Mouse (Mus musculus) heart, adult 9 months (tissue): ENCODE measurements at regions not wholly inside any gene's neighbourhood (a gene's known extent, or its start where the extent isn't known, plus 50 kb on each side); places are given as distances from the start of the nearest gene placed in this dataset.

ENCODE experiments used
- DNase-seq, 2 experiments: peaks; one replicate each; pipeline ENCODE4 v3.0.0; 2022; ENCODE audit warnings: low spot score in 2 of 2

GRCm38 (mm10) chr7:142835319-142835718 is 92.1 kb upstream of the Ins2 start:
- no peak for DNase-seq

- DNase-seq = no peak
Measured at GRCm38 (mm10) chr7:142830969-142831673, 87.9 kb upstream of the Ins2 start.

- no peak for DNase-seq
Measured at GRCm38 (mm10) chr7:142810711-142811110, 67.5 kb upstream of the Ins2 start.

DNA sequence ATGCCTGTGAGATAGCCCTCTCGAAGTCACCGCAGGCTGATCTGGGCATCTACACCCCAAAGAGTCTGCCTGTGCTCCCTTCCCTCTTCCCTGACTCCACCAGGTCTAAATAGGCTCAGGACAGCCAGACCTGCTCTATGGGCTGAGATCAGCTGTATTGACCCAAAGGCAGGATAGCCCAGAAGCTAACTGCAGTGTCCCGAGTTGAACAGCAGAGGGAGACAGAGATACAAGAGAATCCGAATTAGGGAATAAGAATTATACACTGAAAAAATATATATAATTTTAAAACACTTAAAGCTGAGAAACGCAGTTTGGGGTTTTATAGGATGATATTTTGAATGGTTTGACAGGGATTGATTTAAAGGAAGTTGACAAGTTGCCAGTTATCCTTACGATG is 56.2 kb upstream of the Ins2 start:
- peak in 1 of 2 experiments; percentile 22 for DNase-seq

DNA sequence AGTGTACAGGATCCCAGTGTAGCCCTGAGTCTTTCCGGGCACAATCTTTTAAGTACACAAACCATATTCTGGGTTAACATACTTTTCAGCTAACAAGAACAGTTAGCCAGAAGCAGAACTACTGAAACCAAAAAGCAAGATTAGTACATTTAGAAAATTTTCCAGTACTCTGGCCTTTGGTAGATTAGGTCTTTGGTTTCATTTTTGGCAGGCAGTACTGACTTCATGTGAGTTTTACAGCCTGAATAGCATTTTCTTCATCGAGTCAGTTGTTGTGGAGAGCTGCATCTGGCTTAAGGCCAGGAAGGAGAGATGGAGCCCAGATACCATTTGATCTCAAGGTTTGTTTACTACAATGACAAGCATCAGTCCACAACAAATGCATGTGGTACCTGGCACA is 51.3 kb upstream of the Ins2 start:
- DNase-seq = no peak
